Comparison of ENCODE assay signal across 17 mouse cellular contexts in the genomic region with DNA sequence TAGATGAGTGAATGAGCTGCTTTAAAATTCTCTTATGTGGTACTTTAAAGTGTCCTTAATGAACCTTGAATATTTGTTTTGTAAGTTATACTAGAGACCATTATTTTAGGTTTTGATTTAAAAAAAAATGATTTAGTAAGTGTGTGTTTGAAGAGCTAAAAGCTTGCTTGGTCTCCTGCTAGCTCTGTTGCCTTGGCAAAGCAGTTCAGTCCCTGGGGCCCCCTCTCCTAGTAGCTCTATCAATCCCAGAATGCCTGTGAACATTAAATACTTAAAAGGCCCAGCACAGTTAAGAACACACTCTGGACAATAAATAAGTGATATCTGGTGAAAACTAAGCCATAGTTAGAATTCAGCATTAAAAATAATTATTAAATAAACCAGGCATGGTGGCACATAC.
"Had no signal": no experiment of that assay in that cellular context is flagged by ENCODE, and none has a peak within 500 bp of the region (broad histone marks: within the 10 kb centered on the region; RNA-seq: fewer than 3 reads in every experiment).

No protein-coding gene starts in this region.

- H3K27me3 ChIP-seq: liver, embryonic 13.5 days; liver, embryonic 15.5 days; megakaryocyte, embryonic 14.5 days; midbrain, embryonic 13.5 days; neural tube, embryonic 12.5 days; stomach, embryonic 15.5 days had no signal

- H3K4me1 ChIP-seq: liver, embryonic 13.5 days; liver, embryonic 15.5 days; megakaryocyte, embryonic 14.5 days; midbrain, embryonic 13.5 days; neural tube, embryonic 12.5 days; stomach, embryonic 15.5 days had no signal

- H3K9ac ChIP-seq: liver, embryonic 13.5 days; liver, embryonic 15.5 days; liver, postnatal 0 days; midbrain, embryonic 13.5 days; neural tube, embryonic 12.5 days; stomach, embryonic 15.5 days had no signal

- ATAC-seq: liver, postnatal 0 days; midbrain, embryonic 13.5 days; midbrain, embryonic 16.5 days had no signal

- H3K36me3 ChIP-seq: liver, embryonic 13.5 days; liver, embryonic 15.5 days; midbrain, embryonic 13.5 days; neural tube, embryonic 12.5 days; stomach, embryonic 15.5 days had no signal

- H3K4me3 ChIP-seq: liver, embryonic 13.5 days; liver, embryonic 15.5 days; megakaryocyte, embryonic 14.5 days; midbrain, embryonic 13.5 days; neural tube, embryonic 12.5 days; stomach, embryonic 15.5 days had no signal

- H3K4me2 ChIP-seq: liver, embryonic 11.5 days; liver, embryonic 13.5 days; liver, embryonic 15.5 days; midbrain, embryonic 11.5 days; midbrain, embryonic 13.5 days; neural tube, embryonic 12.5 days; stomach, embryonic 15.5 days had no signal

- H3K27ac ChIP-seq: liver, embryonic 13.5 days; liver, embryonic 15.5 days; macrophage; midbrain, embryonic 13.5 days; neural tube, embryonic 12.5 days; stomach, embryonic 15.5 days; stomach, postnatal 0 days had no signal

- H3K9me3 ChIP-seq: liver, embryonic 15.5 days; midbrain, embryonic 13.5 days had no signal

- DNase-seq: liver, embryonic 13.5 days; liver, postnatal 0 days; lung, postnatal 14 days; right cerebral cortex, postnatal 14 days; thymus, adult 2 months; thymus, postnatal 25 days; thymus, postnatal 4 days had no signal
